Mouse (Mus musculus) spleen, embryonic (tissue): ENCODE measurements at regions not wholly inside any gene's neighbourhood (a gene's known extent, or its start where the extent isn't known, plus 50 kb on each side); places are given as distances from the start of the nearest gene placed in this dataset.

Experiments
- CTCF ChIA-PET: fragments of 350-600 bp; sonication (Branson Sonifier 250); formaldehyde crosslinking; loops from one replicate; lab custom pipeline; 2022; lab: Charles Lee

DNA sequence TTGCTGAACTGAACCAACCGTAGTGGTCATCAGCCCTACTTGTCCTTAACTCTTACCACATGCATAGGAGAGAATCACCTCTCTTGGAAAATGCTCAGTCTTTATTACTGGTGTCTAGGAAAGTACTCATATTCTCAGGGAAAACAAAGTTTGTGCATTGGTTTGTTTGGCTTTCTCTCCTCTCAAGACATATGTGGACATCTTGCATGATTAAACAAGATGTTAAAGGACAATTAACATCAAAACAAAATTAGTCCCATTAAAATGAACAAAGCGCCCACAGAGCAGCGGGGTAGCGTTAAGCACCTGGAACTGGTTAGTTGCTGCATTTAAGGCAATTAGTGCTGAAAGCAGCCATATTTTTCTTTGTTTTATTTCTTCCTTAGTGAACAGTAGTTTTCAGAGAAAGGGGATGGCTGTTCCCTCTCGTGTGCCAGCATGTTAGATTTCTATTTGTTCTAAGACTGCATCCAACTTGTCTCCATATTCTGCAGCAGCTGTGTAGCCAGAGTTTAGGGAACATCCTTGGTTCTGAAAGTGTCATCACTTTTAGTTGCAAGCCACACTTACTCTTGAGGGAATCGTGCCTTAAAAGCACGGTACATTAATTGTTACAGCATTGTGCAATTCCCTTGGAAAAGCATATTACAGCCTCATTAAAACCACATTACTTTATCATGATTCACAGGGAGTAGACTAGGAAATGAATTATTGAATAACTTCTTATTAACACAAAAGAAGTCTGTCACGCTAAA lies 137.7 kb downstream of the Ube2u start:
- CTCF ChIA-PET = no interaction called here

DNA sequence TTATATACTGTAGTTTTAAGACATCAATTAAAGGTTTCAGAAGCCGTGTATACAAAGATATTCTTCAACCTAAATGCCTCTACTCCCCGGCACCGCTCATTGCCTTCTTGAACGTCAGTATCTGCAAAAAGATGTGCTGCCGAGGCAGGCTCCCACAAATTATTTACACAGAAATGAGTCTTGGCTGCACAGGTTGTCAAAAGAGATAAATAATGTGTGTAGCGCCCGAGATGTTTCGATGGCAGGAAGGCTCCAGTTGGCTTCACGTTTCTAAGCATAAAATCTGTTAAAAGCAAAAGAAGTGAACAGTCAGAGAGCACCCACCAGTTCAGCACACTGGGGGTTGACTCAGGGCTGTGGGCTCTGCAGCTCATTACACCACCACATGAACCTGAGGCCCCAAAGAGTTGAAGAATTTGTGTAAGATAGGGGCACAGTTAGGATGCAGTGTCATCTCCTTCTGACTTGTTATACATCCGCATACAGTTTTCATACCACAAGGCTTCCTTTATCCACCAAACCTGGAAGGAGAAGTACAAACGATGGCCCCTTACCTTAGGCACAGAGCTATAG lies 138.4 kb downstream of the Ube2u start:
- CTCF ChIA-PET = no interaction called here

DNA sequence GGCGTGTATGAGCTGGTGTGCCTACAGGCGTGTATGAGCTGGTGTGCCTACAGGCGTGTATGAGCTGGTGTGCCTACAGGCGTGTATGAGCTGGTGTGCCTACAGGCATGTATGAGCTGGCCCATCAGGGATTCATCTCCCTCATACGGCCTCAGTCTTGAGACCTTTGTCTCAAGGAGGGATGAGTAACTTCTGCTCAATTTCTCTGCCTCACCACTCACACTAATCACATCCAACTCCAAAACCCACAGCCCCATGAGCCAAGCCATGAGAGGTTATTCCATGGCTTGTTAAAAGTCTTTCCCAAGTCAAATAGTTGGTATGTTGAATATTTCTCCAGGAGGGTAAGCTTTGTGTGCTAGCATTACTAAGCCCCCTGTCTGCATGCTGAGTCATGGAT lies 146.0 kb downstream of the Ube2u start:
- CTCF ChIA-PET = no interaction called here

GRCm38 (mm10) chr4:100626551-100626950 lies 147.9 kb downstream of the Ube2u start:
- CTCF ChIA-PET = no interaction called here

DNA sequence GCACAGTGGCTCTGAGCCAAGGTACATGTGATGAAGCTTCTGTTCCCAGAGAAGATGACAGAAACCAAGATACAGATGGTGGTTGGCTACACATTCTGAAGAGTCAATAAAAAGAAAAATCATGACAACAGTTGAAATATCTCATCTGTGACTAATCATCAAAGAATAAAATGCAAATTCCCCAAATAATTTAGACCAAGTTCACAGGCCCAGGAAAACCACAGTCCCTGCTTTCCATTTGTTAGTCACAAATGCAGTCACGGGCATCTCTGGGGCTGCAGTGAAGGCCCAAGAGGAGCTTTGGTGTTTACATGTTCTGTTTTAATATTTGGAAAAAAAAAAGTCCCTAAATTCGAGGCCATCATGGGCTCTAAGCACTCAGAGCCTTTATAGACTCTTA lies 142.1 kb upstream of the Cachd1 start:
- CTCF ChIA-PET = no interaction called here

DNA sequence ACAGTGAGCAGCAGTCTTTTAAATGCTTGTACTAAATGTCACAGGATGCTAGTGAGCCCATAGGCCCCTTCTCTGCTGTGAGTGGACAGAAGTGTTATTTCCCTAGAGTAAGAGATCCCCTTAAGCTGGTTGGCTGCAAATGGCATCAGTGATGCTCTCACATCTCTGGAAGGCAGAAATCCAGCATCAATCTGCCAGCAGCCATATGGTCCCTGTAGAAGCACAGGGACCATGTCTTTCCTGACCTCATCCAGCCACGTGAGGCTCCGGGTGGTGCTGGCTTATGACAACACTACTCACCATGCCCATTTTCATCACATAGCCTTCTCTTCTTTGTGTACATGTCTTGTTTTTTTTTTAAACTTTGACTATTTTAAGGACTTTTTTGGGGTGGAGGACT lies 138.9 kb upstream of the Cachd1 start:
- CTCF ChIA-PET = no interaction called here

DNA sequence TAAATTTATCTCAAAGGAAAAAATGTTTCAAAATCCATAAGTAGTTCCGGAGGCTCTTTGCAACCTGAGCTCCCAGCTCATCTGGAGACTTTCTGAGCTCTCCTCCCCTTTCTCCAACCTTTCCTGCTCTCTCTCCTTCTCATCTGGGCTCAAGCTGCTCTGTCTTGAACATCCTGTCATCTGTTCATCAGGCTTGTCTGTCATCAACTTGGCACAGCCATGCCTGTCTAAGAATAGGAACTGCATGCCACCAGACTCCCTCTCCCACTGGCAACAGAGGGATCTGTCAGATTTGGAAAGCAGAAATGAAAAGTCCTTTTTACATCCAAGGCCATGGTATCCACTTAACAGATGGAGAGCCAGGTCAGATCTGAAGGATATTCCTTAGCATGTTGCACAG lies 115.3 kb upstream of the Cachd1 start:
- CTCF ChIA-PET = no interaction called here

DNA sequence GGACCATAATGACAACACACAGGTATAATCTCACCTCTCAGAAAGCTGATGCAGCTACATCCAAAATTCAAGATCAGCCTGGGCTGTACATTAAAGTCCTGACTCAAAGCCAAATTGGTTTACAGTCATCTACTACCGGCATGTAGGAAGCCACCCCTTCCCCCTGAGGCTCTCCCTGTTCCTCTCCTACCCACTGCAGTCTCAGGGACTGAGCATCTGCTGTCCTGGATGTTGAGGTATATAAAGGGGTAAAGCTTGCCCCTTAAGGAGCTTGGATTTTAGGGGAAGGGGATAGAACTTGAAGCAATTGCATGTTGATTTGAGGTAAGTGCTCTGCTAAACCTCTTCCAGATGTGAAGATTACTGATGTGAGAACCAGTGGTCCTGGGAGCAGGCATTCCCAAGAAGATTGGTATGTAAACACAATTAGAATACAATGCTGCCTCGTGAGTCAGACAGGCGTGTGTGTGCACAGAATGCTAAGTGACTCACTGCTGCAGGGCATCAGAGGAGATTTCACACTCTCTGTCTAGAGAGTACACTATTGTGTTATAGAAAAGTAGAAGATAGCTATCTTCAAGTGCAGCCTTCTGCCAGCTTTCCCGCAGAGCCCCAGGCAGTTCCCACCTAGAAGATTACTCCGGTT lies 111.7 kb upstream of the Cachd1 start:
- CTCF ChIA-PET = no interaction called here

DNA sequence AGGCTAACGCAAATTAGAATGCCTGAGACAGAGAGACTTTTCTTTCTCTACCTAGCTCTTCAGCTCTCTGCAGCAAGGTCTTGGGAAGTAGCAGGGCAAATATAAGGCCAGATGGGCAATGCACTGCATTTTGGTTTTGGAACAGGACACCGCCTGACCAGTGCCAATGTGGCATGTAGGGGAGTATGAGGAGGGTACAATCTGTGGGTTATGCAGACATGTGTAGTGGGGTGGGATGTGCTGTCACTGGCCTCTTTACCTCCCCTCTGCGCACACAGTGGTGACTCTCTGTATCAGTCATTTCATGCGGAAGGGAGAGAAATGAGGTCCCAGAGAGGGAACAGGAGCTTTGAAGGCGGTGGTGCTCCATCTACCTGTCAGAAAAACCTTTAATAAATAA lies 105.9 kb upstream of the Cachd1 start:
- CTCF ChIA-PET = no interaction called here

- CTCF ChIA-PET = no interaction called here
These were observed 101.6 kb upstream of the Cachd1 start for GRCm38 (mm10) chr4:100674916-100675315.

- CTCF ChIA-PET = interaction anchor here (0.7 kb wide), 1 partner anchor 972 kb away, joined by 3 read pairs; no protein-coding TSS in a partner anchor
These were observed 92.7 kb upstream of the Cachd1 start for GRCm38 (mm10) chr4:100683757-100684156.

DNA sequence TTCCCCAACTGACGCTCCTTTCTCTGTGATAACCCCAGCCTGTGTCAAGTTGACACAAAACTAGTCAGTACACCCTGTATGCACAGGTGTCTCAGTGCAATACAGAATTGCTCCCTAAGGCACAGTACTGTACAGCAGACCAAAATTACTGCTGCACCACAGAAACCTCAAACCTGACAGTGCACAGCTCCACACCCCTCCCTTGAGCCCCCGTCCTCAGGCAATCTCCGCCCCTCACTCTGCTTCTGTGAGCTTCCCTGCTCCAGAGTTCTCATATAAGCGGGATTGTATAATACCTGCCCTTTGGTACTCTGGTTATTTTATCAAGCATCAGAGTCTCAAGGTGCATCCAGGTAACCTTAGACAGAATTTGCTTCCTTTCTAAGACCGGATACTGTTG lies 76.5 kb upstream of the Cachd1 start:
- CTCF ChIA-PET = no interaction called here

GRCm38 (mm10) chr4:100700418-100700817 lies 76.1 kb upstream of the Cachd1 start:
- CTCF ChIA-PET = no interaction called here

- CTCF ChIA-PET = no interaction called here
These were observed 70.5 kb upstream of the Cachd1 start for GRCm38 (mm10) chr4:100705960-100706359.

- CTCF ChIA-PET = no interaction called here
These were observed 69.3 kb upstream of the Cachd1 start for GRCm38 (mm10) chr4:100707125-100707524.

GRCm38 (mm10) chr4:100708247-100708646 lies 68.2 kb upstream of the Cachd1 start:
- CTCF ChIA-PET = no interaction called here

- CTCF ChIA-PET = no interaction called here
These were observed 62.2 kb upstream of the Cachd1 start for GRCm38 (mm10) chr4:100714240-100714639.

- CTCF ChIA-PET = no interaction called here
These were observed 58.9 kb upstream of the Cachd1 start for GRCm38 (mm10) chr4:100717601-100718000.

DNA sequence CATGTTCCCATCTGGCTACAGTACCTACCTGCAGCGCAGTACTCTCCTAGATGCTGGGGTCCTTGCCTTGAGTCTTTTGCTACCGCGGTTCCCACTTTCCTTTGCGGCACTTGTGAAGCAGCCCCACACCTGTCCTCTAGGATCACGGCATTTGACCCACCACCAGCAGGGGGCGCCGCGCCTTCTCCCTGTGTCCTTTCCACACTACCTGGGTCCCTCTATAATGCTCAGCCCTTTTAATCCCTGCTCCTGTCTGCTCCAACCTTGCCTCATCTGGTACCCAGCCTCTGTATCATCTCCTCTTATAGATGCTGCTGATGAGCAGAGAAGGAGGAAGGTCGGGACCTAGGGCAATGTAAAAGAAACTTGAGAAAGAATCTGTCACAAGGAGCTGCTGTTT lies 53.9 kb upstream of the Cachd1 start:
- CTCF ChIA-PET = no interaction called here

- CTCF ChIA-PET = no interaction called here
These were observed 53.4 kb upstream of the Cachd1 start for GRCm38 (mm10) chr4:100723053-100723452.

DNA sequence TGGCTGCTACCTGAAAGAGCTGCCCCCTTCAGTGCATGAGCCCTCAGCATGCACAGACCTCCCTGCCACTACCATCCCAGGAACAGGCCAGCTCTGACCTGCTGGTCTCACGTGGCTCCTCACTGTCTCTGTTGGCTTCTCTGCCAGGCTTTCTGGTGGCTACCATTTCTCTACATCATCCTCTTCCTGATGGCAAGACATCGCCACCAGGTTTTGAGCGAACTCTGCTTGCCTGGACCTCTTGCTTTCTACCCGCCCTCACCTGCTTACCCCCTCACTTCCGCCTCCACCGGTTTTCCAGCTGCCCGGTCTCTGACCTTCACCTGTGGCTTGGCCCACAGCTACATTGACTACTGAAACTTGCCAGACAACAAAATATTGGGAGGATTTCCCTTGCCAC lies 50.7 kb upstream of the Cachd1 start:
- CTCF ChIA-PET = no interaction called here

GRCm38 (mm10) chr4:100726496-100726895 lies 50.0 kb upstream of the Cachd1 start:
- CTCF ChIA-PET = no interaction called here
